Mouse (Mus musculus) heart, adult 2 months (tissue): ENCODE results near the gene Zfhx3. TPM values are rescaled to one million over a fixed set of nuclear protein-coding genes. Genes with fewer than 3 reads are reported as not detected.

Source experiments
- DNase-seq, 2 experiments: peaks; one replicate each; pipeline ENCODE4 v3.0.0; 2021
- H3K27ac ChIP-seq: fragments of 200-600 bp; 2 replicates; pipeline ENCODE4 v1.8.1; 2022
- H3K27me3 ChIP-seq: fragments of 200-500 bp; 2 replicates; pipeline ENCODE4 v1.6.1; 2012; ENCODE audit warnings: mild to moderate bottlenecking, low read length, inconsistent platforms, mixed read lengths; ENCODE audit not compliant: control insufficient read depth, insufficient read depth
- H3K36me3 ChIP-seq: fragments of 200-500 bp; 2 replicates; pipeline ENCODE4 v1.6.1; 2012; ENCODE audit warnings: low read length, inconsistent platforms; ENCODE audit not compliant: control insufficient read depth, insufficient read depth
- H3K4me1 ChIP-seq: fragments of 200-500 bp; 2 replicates; pipeline ENCODE4 v1.6.1; 2011; ENCODE audit warnings: low read length; ENCODE audit not compliant: control insufficient read depth, insufficient read depth
- H3K4me3 ChIP-seq: fragments of 200-600 bp; 2 replicates; pipeline ENCODE4 v1.8.1; 2022
- H3K79me2 ChIP-seq: fragments of 200-500 bp; replicated peaks from 2 replicates; pipeline ENCODE4 v1.6.1; 2012; ENCODE audit warnings: mild to moderate bottlenecking, inconsistent platforms, low read length, moderate library complexity, mixed read lengths; ENCODE audit not compliant: control insufficient read depth, insufficient read depth
- H3K9ac ChIP-seq: fragments of 200-500 bp; 2 replicates; pipeline ENCODE4 v1.6.1; 2012; ENCODE audit warnings: low read depth, mild to moderate bottlenecking, control low read depth, inconsistent platforms, low read length, mixed read lengths
- CTCF ChIP-seq: fragments of 200-600 bp; IDR thresholded peaks from 2 replicates; pipeline ENCODE4 v1.8.1; 2022; ENCODE audit warnings: antibody characterized with exemption, mild to moderate bottlenecking, moderate library complexity
- EP300 ChIP-seq: fragments of 200-500 bp; IDR thresholded peaks from 2 replicates; pipeline ENCODE4 v1.6.1; 2011; ENCODE audit warnings: low read depth, low read length, control low read depth; ENCODE audit not compliant: insufficient read depth
- POLR2A ChIP-seq: fragments of 200-500 bp; IDR thresholded peaks from 2 replicates; pipeline ENCODE4 v1.6.1; 2011; ENCODE audit warnings: mild to moderate bottlenecking, low read depth, low read length, control low read depth; ENCODE audit not compliant: insufficient read depth
- WGBS: fragments of 180-500 bp; shearing (Covaris S2); methylation state at CpG from one replicate; pipeline ENCODE4 v1.1.7; 2018; 5-methylcytosine and 5-hydroxymethylcytosine counted together
- intact Hi-C: fragments of 180-260 bp; cut with DNase I; formaldehyde crosslinking; loops from one replicate; pipeline ENCODE4 v1.15.1; 2025
- polyA plus RNA-seq: library from polyadenylated mRNA; depleted of rRNA; stranded (reverse); fragments of >200 nt; gene quantifications from 2 replicates; pipeline ENCODE4 v1.2.3, GENCODE M21; 2012
- total RNA-seq, 2 experiments: library from RNA; stranded (reverse); gene quantifications; 2 replicates each; pipeline ENCODE4 v1.2.3; 2021

The Zfhx3 gene
- total and polyA plus RNA-seq, 3 experiments: 1.8 to 8.3 (median 6.9) TPM

DNA sequence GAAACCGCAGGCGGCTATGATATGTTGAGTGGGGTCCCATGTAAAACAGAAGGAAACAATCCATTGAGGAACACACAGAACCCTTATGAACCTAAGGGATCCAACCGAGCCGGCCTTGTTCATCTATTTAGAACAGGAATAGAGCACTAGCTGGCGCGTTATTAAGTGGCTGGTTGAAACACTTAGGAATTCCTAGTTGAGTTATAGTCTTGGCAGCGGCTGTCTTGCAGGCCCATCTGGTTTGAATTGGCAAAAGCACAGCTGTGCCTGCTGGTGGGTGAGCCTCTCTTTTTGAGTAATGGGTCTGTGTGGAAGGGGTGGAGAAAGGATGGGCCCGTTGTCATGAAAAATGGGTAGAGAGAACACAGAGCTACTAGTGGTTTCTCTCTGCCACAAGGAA lies 610.1 kb downstream of the Zfhx3 start:
- 81% methylated on average over 8 of the region's 8 CpGs for WGBS
- no peaks in the 10 kb centered on the region for H3K79me2 ChIP-seq
- no peak overlapping the region for H3K4me3 ChIP-seq
- no peaks in the 10 kb centered on the region for H3K36me3 ChIP-seq
- peaks cover 1% of the 10 kb centered on the region; the same call in 1 of the 2 replicates for H3K27me3 ChIP-seq
- H3K4me1 ChIP-seq: no peaks in the 10 kb centered on the region
- DNase-seq: no peak
- intact Hi-C loops: no loop called here
- H3K27ac ChIP-seq: no peak overlapping the region
- H3K9ac ChIP-seq: no peak overlapping the region
- TF ChIP-seq EP300 (no peak), CTCF (no peak), POLR2A (no peak)

DNA sequence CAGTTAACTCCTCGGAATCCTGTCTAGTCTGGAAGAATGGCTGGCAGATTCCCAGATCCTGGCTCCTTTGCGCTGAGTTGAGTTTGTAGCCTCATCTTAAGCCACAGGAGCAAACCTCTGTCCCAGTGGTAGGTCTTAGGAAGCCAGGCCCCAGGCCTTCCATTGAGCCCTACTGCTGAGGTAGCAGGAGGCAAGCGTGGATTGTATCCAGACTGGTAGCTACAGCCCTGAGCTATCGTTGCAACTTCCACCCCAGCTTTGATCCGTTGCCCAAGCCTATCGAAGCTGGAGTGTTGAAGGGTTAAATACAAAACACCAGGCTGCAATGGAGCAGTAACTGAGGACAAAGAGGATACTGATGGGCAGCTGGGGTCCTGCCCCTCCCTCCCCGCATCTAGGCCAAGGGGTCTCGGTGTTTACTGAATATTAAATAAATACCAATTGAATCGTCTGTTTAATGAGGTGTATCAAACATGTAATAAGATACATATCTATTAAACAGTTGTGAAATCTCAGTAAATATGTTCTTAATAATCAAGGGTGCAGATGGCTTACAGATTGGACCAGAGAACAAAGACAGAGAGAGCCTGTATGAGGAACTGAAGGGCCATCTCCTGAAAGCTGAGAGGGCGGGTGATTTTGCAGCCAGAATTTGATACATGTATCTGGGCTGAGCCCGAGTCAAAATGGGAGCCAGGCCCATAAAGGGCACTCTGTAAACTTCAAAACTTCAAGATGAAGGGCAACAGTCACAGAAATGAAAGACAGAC lies 611.5 kb downstream of the Zfhx3 start:
- intact Hi-C loops: no loop called here
- Histone ChIP-seq H3K4me1 (no peaks in the 10 kb centered on the region), H3K27me3 (peaks cover 1% of the 10 kb centered on the region; the same call in 1 of the 2 replicates), H3K79me2 (no peaks in the 10 kb centered on the region), H3K4me3 (no peak overlapping the region), H3K9ac (no peak overlapping the region), H3K36me3 (no peaks in the 10 kb centered on the region), H3K27ac (no peak overlapping the region)
- 86% methylated on average over 11 of the region's 11 CpGs for WGBS
- no peak for DNase-seq
- TF ChIP-seq POLR2A: no peak
- TF ChIP-seq CTCF: no peak
- TF ChIP-seq EP300: no peak

- no peaks in the 10 kb centered on the region for H3K4me1 ChIP-seq
- no peak for DNase-seq
- intact Hi-C loops: no loop called here
- no peak for TF ChIP-seq POLR2A
- no peak for TF ChIP-seq CTCF
- TF ChIP-seq EP300: no peak
- no peak overlapping the region for H3K9ac ChIP-seq
- H3K79me2 ChIP-seq: no peaks in the 10 kb centered on the region
- H3K27me3 ChIP-seq: peaks cover 1% of the 10 kb centered on the region; the same call in 1 of the 2 replicates
- 83% methylated on average over 12 of the region's 12 CpGs for WGBS
- no peaks in the 10 kb centered on the region for H3K36me3 ChIP-seq
- no peak overlapping the region for H3K27ac ChIP-seq
- H3K4me3 ChIP-seq: no peak overlapping the region
Observed at GRCm38 (mm10) chr8:108554578-108555245, 612.3 kb downstream of the Zfhx3 start.

GRCm38 (mm10) chr8:108563420-108563819 lies 621.0 kb downstream of the Zfhx3 start:
- Histone ChIP-seq H3K79me2 (no peaks in the 10 kb centered on the region), H3K36me3 (no peaks in the 10 kb centered on the region), H3K4me3 (no peak overlapping the region), H3K9ac (no peak overlapping the region), H3K4me1 (no peaks in the 10 kb centered on the region), H3K27ac (no peak overlapping the region), H3K27me3 (no peaks in the 10 kb centered on the region)
- intact Hi-C loops: no loop called here
- WGBS: 82% methylated on average over 6 of the region's 6 CpGs
- no peak for DNase-seq
- TF ChIP-seq EP300 (no peak), POLR2A (no peak), CTCF (no peak)

GRCm38 (mm10) chr8:108563934-108564564 lies 621.6 kb downstream of the Zfhx3 start:
- WGBS: 70% methylated on average over 7 of the region's 7 CpGs
- no peaks in the 10 kb centered on the region for H3K79me2 ChIP-seq
- no peaks in the 10 kb centered on the region for H3K36me3 ChIP-seq
- no peaks in the 10 kb centered on the region for H3K4me1 ChIP-seq
- no peak overlapping the region for H3K9ac ChIP-seq
- DNase-seq: no peak
- TF ChIP-seq EP300 (no peak), CTCF (no peak), POLR2A (no peak)
- no peaks in the 10 kb centered on the region for H3K27me3 ChIP-seq
- no peak overlapping the region for H3K27ac ChIP-seq
- no peak overlapping the region for H3K4me3 ChIP-seq
- intact Hi-C loops: no loop called here

DNA sequence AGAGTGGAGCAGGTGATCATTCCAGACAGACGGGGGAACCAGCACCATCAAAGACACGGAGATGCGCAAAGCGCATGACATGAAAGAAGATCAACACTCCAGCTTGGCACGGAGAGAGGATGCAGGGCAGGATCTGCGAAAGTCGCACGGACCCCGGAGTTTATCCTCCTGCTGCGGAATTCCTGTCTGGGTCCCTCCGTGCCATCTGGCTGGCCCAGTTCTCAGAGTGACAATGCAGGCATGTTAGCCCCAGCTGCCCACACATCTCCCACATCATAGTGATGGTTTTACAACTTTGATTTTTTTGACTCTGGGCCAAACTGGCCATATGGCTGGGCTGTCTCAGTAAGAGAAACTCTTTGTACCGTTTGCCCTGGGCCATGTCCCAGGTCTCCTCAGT lies 623.6 kb downstream of the Zfhx3 start:
- H3K79me2 ChIP-seq: no peaks in the 10 kb centered on the region
- no peaks in the 10 kb centered on the region for H3K4me1 ChIP-seq
- no peak overlapping the region for H3K27ac ChIP-seq
- intact Hi-C loops: no loop called here
- H3K4me3 ChIP-seq: no peak overlapping the region
- H3K9ac ChIP-seq: no peak overlapping the region
- TF ChIP-seq EP300: no peak
- TF ChIP-seq CTCF: no peak
- no peak for TF ChIP-seq POLR2A
- no peak for DNase-seq
- no peaks in the 10 kb centered on the region for H3K27me3 ChIP-seq
- no peaks in the 10 kb centered on the region for H3K36me3 ChIP-seq
- WGBS: 82% methylated on average over 12 of the region's 12 CpGs
